Mouse (Mus musculus): ENCODE results near the gene Ttc25. TPM values are rescaled to one million over a fixed set of nuclear protein-coding genes. Genes with fewer than 3 reads are reported as not detected.
"Not testable (repeated sequence)": the region's sequence is repeated elsewhere in the genome, so short reads cannot be mapped to it uniquely, and the experiment has no call there.

Ttc25 gene
- polyA plus RNA-seq, 1 experiment from 2014 or later: 2.4 TPM

DNA sequence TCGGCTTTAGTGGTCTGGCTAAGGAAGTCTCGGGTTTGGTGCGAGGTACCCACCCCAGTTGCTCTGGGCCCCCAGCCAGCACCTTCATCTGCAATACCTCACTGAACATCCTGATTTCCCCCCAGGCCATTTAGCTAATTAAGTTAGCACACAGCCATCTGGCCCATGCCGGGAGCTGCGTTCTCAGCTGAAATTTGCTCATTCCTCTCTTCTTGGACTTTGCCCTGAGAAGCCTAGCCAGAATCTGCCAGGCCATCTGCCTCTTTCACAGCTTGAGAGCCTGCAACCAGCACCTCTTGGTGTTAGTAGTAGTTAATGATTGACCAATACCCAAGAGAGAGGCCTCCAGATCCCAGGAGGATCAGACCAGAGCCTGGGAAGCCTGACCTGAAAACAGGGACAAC is 27.2 kb upstream of the Ttc25 start:
- H3K4me3 ChIP-seq: no peak overlapping the region
- no peak for ATAC-seq (ENCODE audit: low read depth)
- H3K9me3 ChIP-seq: no peaks in the 10 kb centered on the region
- 29% methylated on average over 5 of the region's 5 CpGs for WGBS
- H3K4me2 ChIP-seq: no peak overlapping the region
- no peak overlapping the region; the same call in 1 of the 2 replicates for H3K9ac ChIP-seq
- no peaks in the 10 kb centered on the region for H3K27me3 ChIP-seq
- peaks cover 99% of the 10 kb centered on the region for H3K36me3 ChIP-seq
- peak overlapping the region; percentile 72 for H3K27ac ChIP-seq (replicated peaks)
- H3K4me1 ChIP-seq (replicated peaks): peaks cover 37% of the 10 kb centered on the region

DNA sequence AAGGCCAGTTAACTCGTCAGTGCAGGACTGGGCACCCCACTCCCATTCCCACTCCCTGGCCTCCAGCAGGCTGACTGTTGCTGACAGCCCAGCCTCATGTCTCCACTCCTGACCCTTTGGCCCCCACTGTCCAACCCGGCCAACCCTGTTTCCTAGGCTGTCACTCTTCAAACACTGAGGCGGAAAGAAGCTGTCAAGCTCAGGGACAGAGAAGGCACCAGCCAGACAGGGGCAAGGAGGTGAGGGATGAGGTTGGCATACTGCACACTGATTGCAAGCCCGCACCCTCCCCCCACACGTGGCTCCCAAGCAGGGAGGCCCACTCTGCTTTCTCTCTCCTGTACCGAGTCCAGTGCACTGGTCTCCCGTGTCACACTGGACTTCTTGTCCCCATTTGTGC is 26.2 kb upstream of the Ttc25 start:
- Histone ChIP-seq H3K4me2 (no peak overlapping the region), H3K9ac (0 out of 2 replicates have a peak overlapping the region, but pooled peaks have one; percentile 8), H3K9me3 (no peaks in the 10 kb centered on the region), H3K4me3 (no peak overlapping the region), H3K36me3 (peaks cover 97% of the 10 kb centered on the region), H3K4me1 (replicated peaks) (peaks cover 43% of the 10 kb centered on the region), H3K27me3 (no peaks in the 10 kb centered on the region), H3K27ac (replicated peaks) (peak overlapping the region; percentile 18; the same call in 1 of the 2 replicates)
- WGBS: 85% methylated on average over 7 of the region's 7 CpGs
- ATAC-seq (ENCODE audit: low read depth): no peak

DNA sequence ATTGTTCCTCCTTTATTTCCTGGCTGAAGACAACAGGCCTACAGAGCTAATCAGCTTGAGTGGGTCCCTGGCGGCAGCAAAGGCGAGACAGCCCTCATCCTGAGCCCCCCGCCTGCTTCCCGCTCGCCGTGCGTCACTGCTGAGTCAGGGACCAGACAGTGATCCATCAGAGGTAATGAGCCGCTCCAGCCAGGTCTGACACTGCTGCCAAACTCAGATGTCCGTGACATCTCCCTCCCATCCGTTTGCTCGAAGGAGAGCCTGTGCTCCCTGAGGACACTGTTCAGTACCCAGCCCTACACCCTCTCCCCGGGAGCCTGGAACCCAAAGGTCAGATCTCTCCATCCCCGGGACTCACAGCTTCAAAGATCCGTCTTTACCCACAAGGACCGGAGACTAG is 24.6 kb upstream of the Ttc25 start:
- peak overlapping the region; percentile 22; the same call in 1 of the 2 replicates for H3K9ac ChIP-seq
- no peak overlapping the region for H3K4me2 ChIP-seq
- no peaks in the 10 kb centered on the region for H3K27me3 ChIP-seq
- WGBS: 62% methylated on average over 15 of the region's 15 CpGs
- no peaks in the 10 kb centered on the region for H3K9me3 ChIP-seq
- peaks cover 80% of the 10 kb centered on the region for H3K36me3 ChIP-seq
- H3K4me1 ChIP-seq (replicated peaks): peaks cover 60% of the 10 kb centered on the region
- H3K4me3 ChIP-seq: no peak overlapping the region
- peak overlapping the region; percentile 54 for H3K27ac ChIP-seq (replicated peaks)
- ATAC-seq (ENCODE audit: low read depth): peak; percentile 49; the same call in 1 of the 2 replicates

DNA sequence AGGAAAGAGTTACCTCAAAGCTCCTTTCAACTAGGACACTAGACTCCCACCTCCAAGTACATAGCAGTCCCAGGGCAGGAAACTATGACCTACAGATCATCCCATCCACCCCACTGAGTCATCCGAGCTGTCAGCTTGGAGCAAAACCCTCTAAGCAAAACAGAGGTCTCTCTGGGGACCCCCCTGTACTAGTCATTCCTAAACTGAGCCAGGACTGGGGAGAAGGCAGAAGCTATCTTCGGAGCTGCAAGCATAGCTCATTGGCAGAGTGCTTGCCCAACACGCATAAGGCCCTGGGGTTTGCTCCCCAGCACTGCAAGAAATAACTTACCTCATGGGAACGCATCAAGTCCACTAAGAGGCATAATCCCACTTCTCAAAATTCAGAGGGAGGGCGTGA is 21.0 kb upstream of the Ttc25 start:
- Histone ChIP-seq H3K27ac (replicated peaks) (no peak overlapping the region), H3K4me1 (replicated peaks) (peaks cover 49% of the 10 kb centered on the region), H3K27me3 (no peaks in the 10 kb centered on the region), H3K4me3 (peak overlapping the region; percentile 71; the same call in 1 of the 2 replicates), H3K9me3 (no peaks in the 10 kb centered on the region), H3K9ac (peak overlapping the region; percentile 84), H3K4me2 (peak overlapping the region; percentile 95), H3K36me3 (peaks cover 46% of the 10 kb centered on the region)
- no peak for ATAC-seq (ENCODE audit: low read depth)
- WGBS: 85% methylated on average over 5 of the region's 5 CpGs

DNA sequence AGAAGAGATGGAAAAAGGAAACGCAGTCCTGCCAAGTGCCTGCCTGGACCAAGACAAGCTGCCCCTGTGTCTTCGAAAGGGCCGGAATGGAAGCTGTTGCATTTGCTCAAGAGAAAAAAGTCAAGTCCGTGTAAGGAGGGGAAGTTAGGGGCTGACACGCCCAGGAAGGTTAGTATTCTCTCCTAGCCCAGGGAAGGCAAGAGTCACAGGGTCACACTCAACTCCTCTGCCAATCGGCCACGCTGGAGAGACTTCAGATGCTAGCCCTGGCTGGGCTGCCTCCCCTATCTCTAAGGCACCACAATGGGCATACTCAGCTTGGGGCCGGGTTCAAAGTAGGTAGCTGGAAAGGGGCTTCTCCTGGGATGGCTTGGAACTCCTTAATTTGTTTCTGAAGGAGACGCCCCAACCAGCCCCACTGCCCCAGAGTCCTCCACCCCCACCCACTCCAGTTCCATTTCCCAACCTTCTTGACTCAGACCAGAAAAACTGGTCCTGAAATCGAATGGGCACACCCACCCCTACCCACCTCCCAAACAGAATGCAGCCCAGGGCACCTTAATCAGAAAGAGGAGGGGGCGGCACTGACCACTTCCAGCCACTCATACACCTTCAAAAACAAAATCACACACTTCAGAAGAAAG is 20.3 kb upstream of the Ttc25 start:
- H3K4me1 ChIP-seq (replicated peaks): peaks cover 49% of the 10 kb centered on the region
- H3K36me3 ChIP-seq: peaks cover 39% of the 10 kb centered on the region
- H3K27ac ChIP-seq (replicated peaks): no peak overlapping the region
- peak overlapping the region; percentile 71 for H3K4me3 ChIP-seq
- no peak for ATAC-seq (ENCODE audit: low read depth)
- no peaks in the 10 kb centered on the region for H3K9me3 ChIP-seq
- H3K27me3 ChIP-seq: no peaks in the 10 kb centered on the region
- H3K4me2 ChIP-seq: peak overlapping the region; percentile 95
- H3K9ac ChIP-seq: peak overlapping the region; percentile 84
- WGBS: 45% methylated on average over 11 of the region's 11 CpGs

DNA sequence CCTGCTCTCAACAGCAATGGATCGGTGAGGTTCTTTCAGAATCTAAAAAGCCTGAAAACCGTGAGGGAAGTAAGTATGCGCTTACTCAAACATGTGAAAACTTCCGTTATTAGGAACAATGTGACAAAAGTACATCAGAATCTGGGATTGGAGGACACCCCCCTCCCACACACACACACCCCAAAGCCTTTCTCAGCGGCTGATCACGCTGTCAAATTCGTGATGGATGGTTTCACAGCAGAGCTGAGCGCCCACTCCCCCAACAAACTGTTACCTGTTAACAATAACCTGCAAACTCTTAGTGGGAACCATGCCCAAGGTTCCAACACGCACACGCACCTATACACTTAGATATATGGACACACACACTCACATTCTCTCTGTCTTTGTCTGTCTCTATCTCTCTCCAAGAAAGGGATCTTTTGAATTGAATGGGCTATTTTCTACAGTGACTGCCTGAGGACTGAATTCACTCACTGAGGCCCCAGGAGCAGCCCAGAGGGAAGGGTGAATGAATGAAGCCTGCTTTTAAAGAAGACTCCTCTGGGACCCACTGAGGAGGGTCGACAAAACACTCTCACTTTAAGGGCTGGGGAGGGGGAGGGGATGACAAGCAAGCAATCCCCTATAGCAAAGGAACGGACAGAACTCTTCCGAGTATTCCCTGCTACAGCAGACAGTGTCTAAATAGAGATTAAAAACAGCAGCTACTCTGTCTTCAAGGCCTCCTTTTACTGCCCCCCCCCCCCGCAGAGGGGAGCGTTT is 19.2 kb upstream of the Ttc25 start:
- Histone ChIP-seq H3K4me2 (peak overlapping the region; percentile 95), H3K4me3 (peak overlapping the region; percentile 71), H3K4me1 (replicated peaks) (peaks cover 40% of the 10 kb centered on the region), H3K9ac (peak overlapping the region; percentile 84), H3K36me3 (peaks cover 28% of the 10 kb centered on the region), H3K27ac (replicated peaks) (peak overlapping the region; percentile 88; the same call in 1 of the 2 replicates), H3K27me3 (no peaks in the 10 kb centered on the region), H3K9me3 (no peaks in the 10 kb centered on the region)
- WGBS: 6% methylated on average over 15 of the region's 15 CpGs
- ATAC-seq (ENCODE audit: low read depth): no peak

DNA sequence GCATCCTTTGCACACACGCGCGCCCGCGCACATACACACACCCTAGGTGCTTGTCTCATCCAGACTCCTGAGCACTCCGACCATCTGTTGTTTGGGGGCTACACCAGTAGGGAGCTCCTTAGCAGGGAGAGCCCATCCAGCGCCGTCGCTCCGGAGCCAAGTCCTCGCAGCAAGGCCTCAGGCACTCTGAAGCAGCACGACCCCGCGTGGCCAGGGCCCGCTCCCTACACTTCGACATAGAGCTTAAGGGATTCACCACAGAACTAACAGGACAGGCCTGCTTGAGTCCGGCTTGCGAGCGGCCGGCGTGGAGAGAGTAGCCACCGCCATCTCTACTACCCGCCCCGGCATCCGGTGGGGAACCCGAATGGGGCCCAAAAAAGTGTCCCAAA is 18.3 kb upstream of the Ttc25 start:
- Histone ChIP-seq H3K36me3 (peaks cover 19% of the 10 kb centered on the region), H3K4me3 (peak overlapping the region; percentile 71), H3K9me3 (no peaks in the 10 kb centered on the region), H3K27me3 (no peaks in the 10 kb centered on the region), H3K4me1 (replicated peaks) (peaks cover 40% of the 10 kb centered on the region), H3K27ac (replicated peaks) (peak overlapping the region; percentile 88), H3K9ac (peak overlapping the region; percentile 84), H3K4me2 (peak overlapping the region; percentile 95)
- peak; percentile 44 for ATAC-seq (ENCODE audit: low read depth)
- under 1% methylated on average over 26 of the region's 26 CpGs for WGBS

DNA sequence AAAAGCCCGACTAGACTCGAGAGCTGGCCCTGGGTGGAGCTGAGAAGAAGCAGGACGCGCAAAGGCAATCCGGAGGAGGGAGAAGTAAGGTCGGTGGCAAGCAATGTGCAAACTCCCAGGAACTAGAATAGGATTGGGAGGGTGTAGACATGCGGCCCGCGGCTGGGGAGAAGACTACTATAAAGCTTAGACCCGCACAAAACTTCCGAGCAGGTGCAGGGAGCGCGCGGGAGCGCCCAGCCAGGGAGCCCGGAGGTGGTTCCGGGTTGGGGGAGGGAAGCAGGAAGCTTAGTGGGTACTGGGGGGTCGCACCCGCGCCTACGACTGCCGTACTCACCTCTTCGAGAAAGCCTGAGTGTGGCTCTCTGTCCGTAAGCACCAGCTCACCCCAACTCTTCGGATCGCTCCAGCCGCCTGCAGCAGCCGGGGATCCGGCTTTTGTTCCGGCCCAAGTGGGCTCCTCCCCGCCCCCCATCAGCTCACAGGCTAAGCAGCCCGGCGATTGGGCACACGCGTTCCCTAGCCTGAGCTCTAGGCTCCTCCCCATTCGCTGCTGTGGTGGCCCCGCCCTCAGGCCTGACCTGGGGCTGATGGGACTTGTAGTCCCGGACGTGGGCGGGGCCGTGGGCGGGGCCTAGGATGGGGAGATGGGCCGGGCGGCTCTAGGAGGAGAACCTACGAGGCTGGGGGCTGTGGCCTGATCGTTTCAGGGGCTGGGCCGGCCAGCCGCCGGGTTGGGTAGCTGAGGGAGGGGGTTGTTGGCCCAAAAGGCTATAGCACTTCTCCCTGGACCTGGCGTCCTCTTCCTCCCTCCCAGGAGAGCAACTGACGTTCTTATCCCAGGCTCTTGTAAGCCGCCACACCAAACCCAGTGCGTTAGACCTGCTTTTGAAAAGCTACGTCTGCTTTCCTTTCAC is 17.7 kb upstream of the Ttc25 start, which contains the start of gene Acly:
Acly (minus strand) TSS at position 543 of the 917 bp plus-strand sequence.
- under 1% methylated on average over 54 of the region's 54 CpGs for WGBS
- peaks cover 13% of the 10 kb centered on the region for H3K36me3 ChIP-seq
- peak within 1 kb of the TSS; percentile 84 for H3K9ac ChIP-seq
- H3K4me2 ChIP-seq: peak within 1 kb of the TSS; percentile 95
- peak within 1 kb of the TSS; percentile 71 for H3K4me3 ChIP-seq
- ATAC-seq (ENCODE audit: low read depth): peak; percentile 98
- no peaks in the 10 kb centered on the region for H3K27me3 ChIP-seq
- H3K9me3 ChIP-seq: no peaks in the 10 kb centered on the region
- H3K4me1 ChIP-seq (replicated peaks): peaks cover 40% of the 10 kb centered on the region
- peak within 1 kb of the TSS; percentile 88 for H3K27ac ChIP-seq (replicated peaks)

DNA sequence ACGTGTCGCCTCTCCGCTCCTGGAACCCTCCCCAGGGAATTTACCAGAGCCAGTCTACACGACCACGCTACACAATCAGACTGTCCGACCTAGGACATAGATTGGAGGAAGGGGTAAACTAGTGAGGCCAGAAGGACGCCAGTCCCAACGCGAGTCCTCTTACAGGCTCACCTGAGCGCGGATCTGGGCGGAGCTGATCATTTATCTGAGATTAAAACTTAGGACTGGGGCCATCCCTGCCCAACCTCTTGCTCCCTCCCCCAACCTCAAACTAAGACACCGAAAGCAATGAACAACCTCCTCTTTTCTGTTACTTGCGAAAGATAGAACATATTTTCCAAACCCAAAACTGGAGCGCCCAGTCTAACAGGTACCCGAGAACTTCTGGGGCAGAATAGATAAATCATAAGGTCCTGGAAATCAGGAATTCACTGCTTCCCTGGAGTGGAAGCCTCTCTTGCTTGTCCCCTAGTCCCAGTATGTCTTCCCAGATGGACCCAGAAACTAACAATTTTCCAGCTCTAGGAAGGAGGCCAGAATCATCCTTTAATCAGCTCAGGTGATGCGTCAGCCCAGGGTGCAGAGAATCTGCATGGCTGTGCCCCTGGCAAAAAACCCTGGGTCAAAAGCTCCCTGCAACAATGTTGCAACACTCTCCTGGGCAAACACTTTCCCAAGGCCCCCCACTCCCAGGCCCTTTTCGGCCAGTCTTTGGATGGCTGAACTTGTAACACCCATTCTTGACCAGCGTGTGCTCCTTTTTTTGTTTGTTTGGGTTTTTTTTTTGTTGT is 16.8 kb upstream of the Ttc25 start:
- peaks cover 4% of the 10 kb centered on the region for H3K36me3 ChIP-seq
- peak overlapping the region; percentile 95 for H3K4me2 ChIP-seq
- H3K27me3 ChIP-seq: no peaks in the 10 kb centered on the region
- H3K4me3 ChIP-seq: peak overlapping the region; percentile 71
- peaks cover 40% of the 10 kb centered on the region for H3K4me1 ChIP-seq (replicated peaks)
- H3K9ac ChIP-seq: peak overlapping the region; percentile 74
- H3K27ac ChIP-seq (replicated peaks): peak overlapping the region; percentile 86
- H3K9me3 ChIP-seq: no peaks in the 10 kb centered on the region
- WGBS: 24% methylated on average over 19 of the region's 19 CpGs
- ATAC-seq (ENCODE audit: low read depth): peak; percentile 52

DNA sequence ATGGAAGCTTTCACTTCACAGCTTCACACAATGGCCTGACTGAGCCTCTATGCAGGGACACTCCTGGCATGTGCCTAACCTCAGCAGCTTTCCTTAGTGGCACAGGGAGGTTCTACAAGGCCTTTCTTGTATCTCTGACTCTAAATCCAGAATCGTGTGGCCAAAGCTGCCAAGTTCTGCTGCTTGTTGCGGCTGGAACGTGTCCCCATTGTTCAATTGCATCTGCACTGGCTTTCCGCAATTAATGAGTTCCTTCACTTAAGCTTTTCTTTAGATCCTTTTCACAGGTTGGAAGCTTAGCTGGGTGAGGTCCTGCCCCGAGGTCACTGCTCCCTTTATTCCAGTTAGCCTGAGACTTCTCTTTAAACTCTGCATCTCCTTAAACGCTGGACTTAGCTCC is 11.5 kb upstream of the Ttc25 start:
- no peaks in the 10 kb centered on the region for H3K36me3 ChIP-seq
- no peak for ATAC-seq (ENCODE audit: low read depth)
- no peak overlapping the region for H3K27ac ChIP-seq (replicated peaks)
- no peak overlapping the region for H3K9ac ChIP-seq
- WGBS: 53% methylated on average over 6 of the region's 6 CpGs
- H3K4me3 ChIP-seq: no peak overlapping the region
- H3K27me3 ChIP-seq: no peaks in the 10 kb centered on the region
- no peaks in the 10 kb centered on the region for H3K4me1 ChIP-seq (replicated peaks)
- no peak overlapping the region for H3K4me2 ChIP-seq
- H3K9me3 ChIP-seq: no peaks in the 10 kb centered on the region

DNA sequence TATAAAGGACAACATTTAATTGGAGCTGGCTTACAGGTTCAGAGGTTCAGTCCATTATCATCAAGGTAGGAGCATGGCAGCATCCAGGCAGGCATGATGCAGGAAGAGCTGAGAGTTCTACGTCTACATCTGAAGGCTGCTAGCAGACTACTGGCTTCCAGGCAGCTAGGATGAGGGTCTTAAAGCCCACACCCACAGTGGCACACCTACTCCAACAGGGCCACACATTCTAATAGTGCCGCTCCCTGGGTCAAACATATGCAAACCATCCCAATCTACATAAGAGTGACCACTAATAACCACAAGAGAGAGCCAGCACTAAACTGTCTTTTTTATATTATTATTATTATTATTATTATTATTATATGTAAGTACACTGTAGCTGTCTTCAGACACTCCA is 11.0 kb upstream of the Ttc25 start:
- ATAC-seq (ENCODE audit: low read depth); H3K4me1 ChIP-seq (replicated peaks); H3K27me3 ChIP-seq; H3K9ac ChIP-seq; H3K9me3 ChIP-seq; H3K36me3 ChIP-seq; H3K4me3 ChIP-seq; H3K4me2 ChIP-seq; H3K27ac ChIP-seq (replicated peaks): not testable (repeated sequence)
- WGBS: 71% methylated on average over 2 of the region's 2 CpGs

Data from neural tube, embryonic 13.5 days (tissue).